9 mouse cellular contexts compared by ENCODE assay signal in genomic region chr11:82844771-82845414, GRCm38 (mm10). TPM values are rescaled to one million over a fixed set of nuclear protein-coding genes. Genes with fewer than 3 reads are reported as not detected.
DNase-seq lines count a peak whose midpoint lies in the region; ATAC-seq and TF ChIP-seq lines count a peak whose summit lies in the region.
"Had no signal": no experiment of that assay in that cellular context is flagged by ENCODE, and none has a peak within 500 bp of the region (broad histone marks: within the 10 kb centered on the region; RNA-seq: fewer than 3 reads in every experiment).

No protein-coding gene starts in this region.

- no peak for ATAC-seq in forebrain, embryonic 13.5 days
- ATAC-seq in forebrain, embryonic 14.5 days, result no peak
- no peak for ATAC-seq in midbrain, postnatal 0 days (ENCODE audit: low FRiP score)
- no peak for ATAC-seq in hindbrain, postnatal 0 days
- ATAC-seq in neural tube, embryonic 15.5 days (ENCODE audit: low FRiP score), result no peak

- H3K4me3 ChIP-seq in forebrain, embryonic 13.5 days, result no peak overlapping the region
- H3K4me3 ChIP-seq in forebrain, embryonic 14.5 days (ENCODE audit: low read depth, low read length), result no peak overlapping the region
- no peak overlapping the region for H3K4me3 ChIP-seq in midbrain, embryonic 10.5 days
- H3K4me3 ChIP-seq in midbrain, postnatal 0 days (ENCODE audit: low read depth, low read length), result no peak overlapping the region
- no peak overlapping the region for H3K4me3 ChIP-seq in hindbrain, postnatal 0 days (ENCODE audit: low read length)
- no peak overlapping the region for H3K4me3 ChIP-seq in neural tube, embryonic 15.5 days (replicated peaks)

- 0 out of 2 replicates have a peak, but pooled peaks cover 2% of the 10 kb centered on the region for H3K27me3 ChIP-seq in forebrain, embryonic 13.5 days
- no peaks in the 10 kb centered on the region for H3K27me3 ChIP-seq in forebrain, embryonic 14.5 days (replicated peaks; ENCODE audit: control insufficient read depth, insufficient read depth, low read length)
- peaks cover 9% of the 10 kb centered on the region; the same call in 1 of the 2 replicates for H3K27me3 ChIP-seq in midbrain, embryonic 10.5 days (ENCODE audit: low read depth, poor library complexity, severe bottlenecking)
- no peaks in the 10 kb centered on the region for H3K27me3 ChIP-seq in midbrain, postnatal 0 days (ENCODE audit: insufficient read depth, low read length)
- H3K27me3 ChIP-seq in hindbrain, postnatal 0 days (ENCODE audit: insufficient read depth, low read length), result no peaks in the 10 kb centered on the region
- no peaks in the 10 kb centered on the region for H3K27me3 ChIP-seq in neural tube, embryonic 15.5 days (replicated peaks)

- H3K4me1 ChIP-seq in forebrain, embryonic 13.5 days, result peaks cover 32% of the 10 kb centered on the region
- H3K4me1 ChIP-seq in forebrain, embryonic 14.5 days (ENCODE audit: control insufficient read depth, insufficient read depth, low read length), result peaks cover 10% of the 10 kb centered on the region
- peaks cover 30% of the 10 kb centered on the region for H3K4me1 ChIP-seq in midbrain, embryonic 10.5 days
- H3K4me1 ChIP-seq in midbrain, postnatal 0 days (ENCODE audit: insufficient read depth, low read length), result 0 out of 2 replicates have a peak, but pooled peaks cover 5% of the 10 kb centered on the region
- no peaks in the 10 kb centered on the region for H3K4me1 ChIP-seq in hindbrain, postnatal 0 days (ENCODE audit: insufficient read depth, low read length)
- peaks cover 21% of the 10 kb centered on the region for H3K4me1 ChIP-seq in neural tube, embryonic 15.5 days

- no peak overlapping the region for H3K27ac ChIP-seq in forebrain, embryonic 13.5 days
- no peak overlapping the region for H3K27ac ChIP-seq in forebrain, embryonic 14.5 days (ENCODE audit: low read depth, low read length)
- peak overlapping the region; percentile 69 for H3K27ac ChIP-seq in midbrain, embryonic 10.5 days (replicated peaks)
- H3K27ac ChIP-seq in midbrain, postnatal 0 days (ENCODE audit: low read depth, low read length), result no peak overlapping the region
- H3K27ac ChIP-seq in hindbrain, postnatal 0 days, result peak overlapping the region; percentile 48; the same call in 1 of the 2 replicates
- no peak overlapping the region for H3K27ac ChIP-seq in neural tube, embryonic 15.5 days (replicated peaks)

- no peaks in the 10 kb centered on the region for H3K9me3 ChIP-seq in forebrain, embryonic 13.5 days (replicated peaks)
- H3K9me3 ChIP-seq in forebrain, embryonic 14.5 days (replicated peaks; ENCODE audit: control insufficient read depth, low read length), result no peaks in the 10 kb centered on the region
- H3K9me3 ChIP-seq in midbrain, embryonic 10.5 days (replicated peaks), result no peaks in the 10 kb centered on the region
- no peaks in the 10 kb centered on the region for H3K9me3 ChIP-seq in midbrain, postnatal 0 days (ENCODE audit: low read length)
- no peaks in the 10 kb centered on the region for H3K9me3 ChIP-seq in hindbrain, postnatal 0 days (ENCODE audit: low read length)
- no peaks in the 10 kb centered on the region for H3K9me3 ChIP-seq in neural tube, embryonic 15.5 days (replicated peaks)

- H3K9ac ChIP-seq in forebrain, embryonic 13.5 days, result peak overlapping the region; percentile 38; the same call in 1 of the 2 replicates
- H3K9ac ChIP-seq in forebrain, embryonic 14.5 days (ENCODE audit: low read length), result no peak overlapping the region
- H3K9ac ChIP-seq in midbrain, postnatal 0 days (replicated peaks; ENCODE audit: low read length, poor library complexity, severe bottlenecking), result no peak overlapping the region
- no peak overlapping the region for H3K9ac ChIP-seq in hindbrain, postnatal 0 days (replicated peaks; ENCODE audit: low read length)
- no peak overlapping the region for H3K9ac ChIP-seq in neural tube, embryonic 15.5 days (replicated peaks)

- WGBS in forebrain, embryonic 13.5 days, result 71% methylated on average over 11 of the region's 11 CpGs
- 72% methylated on average over 11 of the region's 11 CpGs for WGBS in forebrain, embryonic 14.5 days
- WGBS in midbrain, embryonic 10.5 days, result 71% methylated on average over 11 of the region's 11 CpGs
- WGBS in midbrain, postnatal 0 days, result 70% methylated on average over 11 of the region's 11 CpGs
- 65% methylated on average over 11 of the region's 11 CpGs for WGBS in hindbrain, postnatal 0 days
- WGBS in neural tube, embryonic 15.5 days, result 64% methylated on average over 11 of the region's 11 CpGs

- DNase-seq in forebrain, embryonic 14.5 days (ENCODE audit: low spot score), result no peak
- DNase-seq in midbrain, embryonic 10.5 days (ENCODE audit: low spot score), result no peak
- DNase-seq in midbrain, postnatal 0 days (ENCODE audit: low spot score), result no peak
- no peak for DNase-seq in hindbrain, postnatal 0 days (ENCODE audit: low spot score)
- DNase-seq in MN1 (ENCODE audit: low spot score), result no peak
- no peak for DNase-seq in lung, postnatal 4 days

- H3K4me2 ChIP-seq in forebrain, embryonic 13.5 days, result no peak overlapping the region
- H3K4me2 ChIP-seq in forebrain, embryonic 14.5 days (ENCODE audit: low read length), result no peak overlapping the region
- H3K4me2 ChIP-seq in midbrain, postnatal 0 days (ENCODE audit: low read depth, low read length, poor library complexity, severe bottlenecking), result no peak overlapping the region
- 0 out of 2 replicates have a peak overlapping the region, but pooled peaks have one; percentile 47 for H3K4me2 ChIP-seq in hindbrain, postnatal 0 days (ENCODE audit: low read depth, low read length)
- H3K4me2 ChIP-seq in neural tube, embryonic 15.5 days, result peak overlapping the region; percentile 42; the same call in 1 of the 2 replicates

- TF ChIP-seq CTCF in midbrain, postnatal 0 days (IDR thresholded peaks at IDR 0.05), result no peak
- no peak for TF ChIP-seq CTCF in hindbrain, postnatal 0 days (IDR thresholded peaks at IDR 0.05; ENCODE audit: low read depth)

- no peaks in the 10 kb centered on the region for H3K36me3 ChIP-seq in forebrain, embryonic 13.5 days (ENCODE audit: poor library complexity, severe bottlenecking)
- H3K36me3 ChIP-seq in forebrain, embryonic 14.5 days (ENCODE audit: control insufficient read depth, insufficient read depth, low read length), result no peaks in the 10 kb centered on the region
- H3K36me3 ChIP-seq in midbrain, embryonic 10.5 days, result no peaks in the 10 kb centered on the region
- H3K36me3 ChIP-seq in midbrain, postnatal 0 days (ENCODE audit: insufficient read depth, low read length), result no peaks in the 10 kb centered on the region
- no peaks in the 10 kb centered on the region for H3K36me3 ChIP-seq in hindbrain, postnatal 0 days (ENCODE audit: insufficient read depth, low read length)
- H3K36me3 ChIP-seq in neural tube, embryonic 15.5 days, result no peaks in the 10 kb centered on the region

RNA-seq across cellular contexts. Expression of gene Rffl, which starts 26.1 kb away (rescaled TPM):
- 14.4 and 15.1 TPM in 2 replicates for polyA plus RNA-seq in forebrain, embryonic 13.5 days (2015; fragmentation: Nextera tagmentation; extraction: Ambion mirVana)
- 8.4 and 9.8 TPM in 2 replicates for polyA plus RNA-seq in forebrain, embryonic 14.5 days (2014; fragmentation: Nextera tagmentation; extraction: Ambion mirVana)
- 11.5 and 12.0 TPM in 2 replicates for polyA plus RNA-seq in midbrain, embryonic 10.5 days (2016; fragmentation: Nextera tagmentation; extraction: Ambion mirVana)
- total RNA-seq in midbrain, postnatal 0 days (2014; rRNA removed), result 2.0 and 7.8 TPM in 2 replicates
- 2.0 and 2.5 TPM in 2 replicates for polyA plus RNA-seq in midbrain, postnatal 0 days (2015; fragmentation: Nextera tagmentation; extraction: Ambion mirVana)
- total RNA-seq in hindbrain, postnatal 0 days (2014; rRNA removed), result 4.9 and 6.1 TPM in 2 replicates
- polyA plus RNA-seq in hindbrain, postnatal 0 days (2015; fragmentation: Nextera tagmentation; extraction: Ambion mirVana), result 2.5 and 3.2 TPM in 2 replicates
- polyA plus RNA-seq in neural tube, embryonic 15.5 days (2015; fragmentation: Nextera tagmentation; extraction: Ambion mirVana), result 3.8 and 6.9 TPM in 2 replicates

RNA-seq across cellular contexts. Expression of gene Rad51d, which starts 45.5 kb away (rescaled TPM):
- polyA plus RNA-seq in forebrain, embryonic 13.5 days (2015; fragmentation: Nextera tagmentation; extraction: Ambion mirVana), result 10.9 and 12.8 TPM in 2 replicates
- polyA plus RNA-seq in forebrain, embryonic 14.5 days (2014; fragmentation: Nextera tagmentation; extraction: Ambion mirVana), result 14.2 and 16.8 TPM in 2 replicates
- polyA plus RNA-seq in midbrain, embryonic 10.5 days (2016; fragmentation: Nextera tagmentation; extraction: Ambion mirVana), result 16.3 and 17.2 TPM in 2 replicates
- total RNA-seq in midbrain, postnatal 0 days (2014; rRNA removed), result 8.4 and 11.2 TPM in 2 replicates
- polyA plus RNA-seq in midbrain, postnatal 0 days (2015; fragmentation: Nextera tagmentation; extraction: Ambion mirVana), result 11.0 and 11.2 TPM in 2 replicates
- total RNA-seq in hindbrain, postnatal 0 days (2014; rRNA removed), result 8.9 and 11.4 TPM in 2 replicates
- polyA plus RNA-seq in hindbrain, postnatal 0 days (2015; fragmentation: Nextera tagmentation; extraction: Ambion mirVana), result 9.7 TPM in 2 replicates
- polyA plus RNA-seq in neural tube, embryonic 15.5 days (2015; fragmentation: Nextera tagmentation; extraction: Ambion mirVana), result 10.9 and 11.3 TPM in 2 replicates

RNA-seq across cellular contexts. Expression of gene Fndc8, which starts 47.0 kb away (rescaled TPM):
- 0.22 and 0.42 TPM in 2 replicates for polyA plus RNA-seq in forebrain, embryonic 13.5 days (2015; fragmentation: Nextera tagmentation; extraction: Ambion mirVana)
- 0.18 and 0.48 TPM in 2 replicates for polyA plus RNA-seq in forebrain, embryonic 14.5 days (2014; fragmentation: Nextera tagmentation; extraction: Ambion mirVana)
- polyA plus RNA-seq in midbrain, embryonic 10.5 days (2016; fragmentation: Nextera tagmentation; extraction: Ambion mirVana), result 0.28 and 0.34 TPM in 2 replicates
- total RNA-seq in midbrain, postnatal 0 days (2014; rRNA removed), result not detected in 2 replicates
- polyA plus RNA-seq in midbrain, postnatal 0 days (2015; fragmentation: Nextera tagmentation; extraction: Ambion mirVana), result 0.22 and 0.27 TPM in 2 replicates
- not detected in 2 replicates for total RNA-seq in hindbrain, postnatal 0 days (2014; rRNA removed)
- 0.13 TPM in 1 of 2 replicates, not detected in the other for polyA plus RNA-seq in hindbrain, postnatal 0 days (2015; fragmentation: Nextera tagmentation; extraction: Ambion mirVana)
- polyA plus RNA-seq in neural tube, embryonic 15.5 days (2015; fragmentation: Nextera tagmentation; extraction: Ambion mirVana), result 0.67 and 0.93 TPM in 2 replicates
- total RNA-seq: left cerebral cortex, postnatal 14 days had no signal

Comparison
In these comparisons a context has a peak if more than half of its experiments do, and no peak if none do; other contexts are left out.
1. H3K27ac ChIP-seq: peak in midbrain, embryonic 10.5 days (single experiment) and hindbrain, postnatal 0 days (single experiment); none in forebrain, embryonic 13.5 days (single experiment), forebrain, embryonic 14.5 days (single experiment), midbrain, postnatal 0 days (single experiment) and neural tube, embryonic 15.5 days (single experiment).
2. H3K4me2 ChIP-seq: peak in hindbrain, postnatal 0 days (single experiment) and neural tube, embryonic 15.5 days (single experiment); none in forebrain, embryonic 13.5 days (single experiment), forebrain, embryonic 14.5 days (single experiment) and midbrain, postnatal 0 days (single experiment).